Mouse (Mus musculus) myocyte (in vitro differentiated cells): Measurements from ENCODE around the gene Rph3al.

Source experiments
- E2F4 ChIP-seq: IDR thresholded peaks from one replicate; pipeline ENCODE4 v1.6.1; 2011; ENCODE audit warnings: mild to moderate bottlenecking, control low read depth, moderate library complexity; ENCODE audit not compliant: insufficient read depth
- MAX ChIP-seq: IDR thresholded peaks from one replicate; pipeline ENCODE4 v1.6.1; 2011; ENCODE audit warnings: low read depth, mild to moderate bottlenecking, control low read depth
- MYOD1 ChIP-seq, 3 experiments: IDR thresholded peaks; one replicate each; pipeline ENCODE4 v1.6.1; 2011; ENCODE audit warnings: control low read depth in 2 of 3, low read depth in 2 of 3, mild to moderate bottlenecking in 2 of 3, moderate library complexity in 1 of 3; ENCODE audit not compliant: insufficient read length in 2 of 3, control insufficient read depth in 1 of 3
- MYOG ChIP-seq, 3 experiments: IDR thresholded peaks; one replicate each; pipeline ENCODE4 v1.6.1; 2011; ENCODE audit warnings: control low read depth in 2 of 3, low read depth in 2 of 3, mild to moderate bottlenecking in 2 of 3; ENCODE audit not compliant: insufficient read length in 2 of 3, control insufficient read depth in 1 of 3, insufficient read depth in 1 of 3
- POLR2A ChIP-seq: IDR thresholded peaks from one replicate; pipeline ENCODE4 v1.6.1; 2011; ENCODE audit warnings: low read depth, mild to moderate bottlenecking, control low read depth, moderate library complexity; ENCODE audit not compliant: insufficient read length
- POLR2AphosphoS2 ChIP-seq: IDR thresholded peaks from one replicate; pipeline ENCODE4 v1.6.1; 2011; ENCODE audit warnings: low read depth, control low read depth; ENCODE audit not compliant: insufficient read length
- TCF12 ChIP-seq: IDR thresholded peaks from one replicate; pipeline ENCODE4 v1.6.1; 2011; ENCODE audit warnings: mild to moderate bottlenecking, control low read depth; ENCODE audit not compliant: poor library complexity, insufficient read depth, severe bottlenecking
- USF1 ChIP-seq: IDR thresholded peaks from one replicate; pipeline ENCODE4 v1.6.1; 2011; ENCODE audit warnings: low read depth, mild to moderate bottlenecking, control low read depth, moderate library complexity

DNA sequence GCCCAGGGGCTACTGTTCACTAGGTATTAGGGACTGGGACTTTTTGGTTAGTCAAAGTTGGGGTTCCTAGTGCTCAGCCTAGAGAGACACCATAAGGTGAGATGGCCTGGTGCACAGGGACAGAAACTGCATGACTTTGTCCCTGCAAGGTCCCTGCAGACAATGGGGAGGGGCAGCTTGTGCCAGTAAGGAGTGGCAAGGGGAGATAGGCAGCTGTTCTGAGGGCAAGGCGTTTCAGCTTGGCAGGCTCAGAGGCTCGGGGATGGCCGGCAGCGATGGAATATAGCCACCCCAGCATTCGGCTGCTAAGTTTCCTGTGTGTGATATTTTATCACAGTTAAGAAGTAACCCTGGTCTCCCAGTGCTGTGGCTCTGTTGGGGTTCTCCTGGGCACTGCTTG, 154.4 kb downstream of the Rph3al start:
- TF ChIP-seq MAX (no peak), POLR2A (no peak), MYOD1 (IDR thresholded peaks at IDR 0.05; ENCODE audit: control insufficient read depth in 1 of 3, insufficient read length in 2 of 3, low read depth in 2 of 3) (peak in 2 of 3 experiments; percentile 16 to 70), TCF12 (no peak), POLR2AphosphoS2 (no peak), USF1 (no peak), E2F4 (no peak), MYOG (IDR thresholded peaks at IDR 0.05; ENCODE audit: control insufficient read depth in 1 of 3, insufficient read depth in 1 of 3, insufficient read length in 2 of 3, low read depth in 2 of 3) (peak in 2 of 3 experiments; percentile 23 to 83)
